Mouse (Mus musculus) heart, embryonic 16.5 days (tissue): ENCODE measurements at regions not wholly inside any gene's neighbourhood (a gene's known extent, or its start where the extent isn't known, plus 50 kb on each side); places are given as distances from the start of the nearest gene placed in this dataset.

ENCODE experiments used
- ATAC-seq: fragments of 200-750 bp; cut with Nextera tagmentation; replicated peaks from 2 replicates; pipeline ENCODE4 v1.8.0; 2017; ENCODE audit warnings: moderate number of reproducible peaks; ENCODE audit not compliant: insufficient read depth, low FRiP score; ENCODE audit errors: extremely low read depth
- H3K27ac ChIP-seq: fragments of 300-500 bp; sonication (generic); 2 replicates; pipeline ENCODE4 v1.5.1; 2014; ENCODE audit warnings: mild to moderate bottlenecking, low read length, control low read depth, moderate library complexity
- H3K27me3 ChIP-seq: fragments of 300-500 bp; sonication (generic); 2 replicates; pipeline ENCODE4 v1.6.1; 2014; ENCODE audit warnings: low read length, mixed read lengths; ENCODE audit not compliant: control insufficient read depth, insufficient read depth
- H3K36me3 ChIP-seq: fragments of 300-500 bp; sonication (generic); 2 replicates; pipeline ENCODE4 v1.6.1; 2014; ENCODE audit not compliant: control insufficient read depth, insufficient read depth
- H3K4me1 ChIP-seq: fragments of 300-500 bp; sonication (generic); 2 replicates; pipeline ENCODE4 v1.6.1; 2014; ENCODE audit warnings: low read length, mixed read lengths; ENCODE audit not compliant: control insufficient read depth, insufficient read depth
- H3K4me2 ChIP-seq: fragments of 300-500 bp; sonication (generic); 2 replicates; pipeline ENCODE4 v1.6.1; 2014; ENCODE audit warnings: low read depth, mild to moderate bottlenecking, control low read depth, low read length
- H3K4me3 ChIP-seq: fragments of 300-500 bp; sonication (generic); 2 replicates; pipeline ENCODE4 v1.5.1; 2014; ENCODE audit warnings: mild to moderate bottlenecking, control low read depth, low read length
- H3K9ac ChIP-seq: fragments of 300-500 bp; sonication (generic); 2 replicates; pipeline ENCODE4 v1.6.1; 2014; ENCODE audit warnings: low read length, control low read depth
- H3K9me3 ChIP-seq: fragments of 300-500 bp; sonication (generic); replicated peaks from 2 replicates; pipeline ENCODE4 v1.6.1; 2016; ENCODE audit warnings: low read length; ENCODE audit not compliant: control insufficient read depth
- WGBS: fragments of 180-500 bp; shearing (Covaris S2); extraction: QIAGEN DNeasy Blood & Tissue Kit; methylation state at CpG from one replicate; pipeline ENCODE4 v1.1.7; 2014; 5-methylcytosine and 5-hydroxymethylcytosine counted together

DNA sequence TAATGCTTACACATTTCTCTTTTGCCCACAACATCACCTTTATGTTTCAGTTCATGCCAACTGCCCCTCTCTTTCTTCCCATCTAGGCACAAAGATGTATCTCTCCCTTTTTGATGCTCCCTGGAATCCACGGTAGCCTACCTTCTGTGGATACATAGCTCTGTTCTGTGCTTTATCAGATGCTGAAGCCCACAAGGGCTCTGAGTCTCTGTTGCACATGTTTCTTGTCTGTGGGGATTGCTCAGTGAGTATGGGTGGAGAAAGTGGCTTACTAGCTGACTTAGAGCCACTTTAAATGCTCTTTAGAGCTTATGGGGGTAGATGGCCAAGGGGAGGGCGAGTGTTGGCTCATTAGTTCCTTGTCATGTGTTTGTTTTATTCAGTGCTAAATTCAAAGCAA lies 289.9 kb upstream of the Fam92a start:
- H3K27ac ChIP-seq: no peak overlapping the region
- no peak overlapping the region for H3K4me2 ChIP-seq
- H3K4me3 ChIP-seq: no peak overlapping the region
- no peaks in the 10 kb centered on the region for H3K36me3 ChIP-seq
- no peaks in the 10 kb centered on the region for H3K9me3 ChIP-seq
- WGBS: 71% methylated on average over 2 of the region's 2 CpGs
- H3K27me3 ChIP-seq: no peaks in the 10 kb centered on the region
- ATAC-seq: no peak
- H3K4me1 ChIP-seq: no peaks in the 10 kb centered on the region
- H3K9ac ChIP-seq: no peak overlapping the region

DNA sequence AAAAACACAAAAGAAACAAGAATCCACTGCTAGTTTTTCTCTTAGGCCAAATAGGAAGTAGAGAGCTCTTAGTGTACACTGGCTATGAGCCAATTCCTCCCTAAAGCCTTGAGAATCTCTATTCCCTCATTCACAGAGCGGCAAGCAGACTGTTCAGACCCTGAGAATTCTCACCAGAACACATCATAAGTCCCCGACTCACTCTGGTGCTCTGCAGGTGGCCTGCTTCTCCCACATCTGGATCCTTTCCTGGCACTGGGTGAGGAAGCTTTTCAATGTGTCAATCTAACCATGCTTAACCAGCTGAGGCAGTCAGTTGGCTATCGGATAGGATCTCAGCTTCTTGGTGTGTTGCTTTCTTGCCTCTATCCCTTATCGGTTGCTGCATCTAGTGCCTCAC lies 289.4 kb upstream of the Fam92a start:
- Histone ChIP-seq H3K9ac (no peak overlapping the region), H3K4me1 (no peaks in the 10 kb centered on the region), H3K9me3 (no peaks in the 10 kb centered on the region), H3K36me3 (no peaks in the 10 kb centered on the region), H3K27me3 (no peaks in the 10 kb centered on the region), H3K4me3 (no peak overlapping the region), H3K27ac (no peak overlapping the region), H3K4me2 (no peak overlapping the region)
- 52% methylated on average over 4 of the region's 4 CpGs for WGBS
- ATAC-seq: no peak

DNA sequence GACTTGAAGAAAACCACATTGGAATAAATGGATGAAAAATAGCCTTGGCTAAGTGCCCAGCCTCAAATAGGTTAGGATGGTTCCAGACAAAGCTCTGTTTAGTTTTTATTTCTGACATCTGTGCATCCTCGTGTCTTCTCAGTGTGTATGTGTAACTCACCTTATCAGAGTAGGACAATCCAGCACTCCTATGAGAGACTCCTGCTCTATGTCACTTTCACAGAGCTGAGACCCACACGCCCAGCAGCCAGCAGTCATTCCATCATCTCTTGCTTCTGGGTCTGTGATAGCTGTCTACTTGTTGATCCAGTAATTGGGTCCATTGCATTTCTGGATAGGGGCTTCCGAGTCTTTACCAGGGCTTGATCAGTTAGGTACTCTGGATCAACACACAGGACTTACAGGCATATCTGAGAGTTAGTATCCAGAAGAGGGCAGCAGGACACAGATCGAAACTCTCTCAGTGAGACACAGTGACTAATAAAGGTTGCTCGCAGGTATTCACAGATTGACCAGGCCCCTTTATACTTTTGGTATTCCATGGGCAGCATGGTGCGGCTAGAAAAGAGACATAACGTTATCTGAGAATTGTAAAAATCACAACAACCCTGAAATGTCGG lies 286.3 kb upstream of the Fam92a start:
- H3K4me3 ChIP-seq: no peak overlapping the region
- no peaks in the 10 kb centered on the region for H3K4me1 ChIP-seq
- no peak for ATAC-seq
- H3K36me3 ChIP-seq: no peaks in the 10 kb centered on the region
- no peak overlapping the region for H3K27ac ChIP-seq
- no peak overlapping the region for H3K4me2 ChIP-seq
- WGBS: 61% methylated on average over 8 of the region's 8 CpGs
- no peaks in the 10 kb centered on the region for H3K9me3 ChIP-seq
- no peak overlapping the region for H3K9ac ChIP-seq
- H3K27me3 ChIP-seq: no peaks in the 10 kb centered on the region

DNA sequence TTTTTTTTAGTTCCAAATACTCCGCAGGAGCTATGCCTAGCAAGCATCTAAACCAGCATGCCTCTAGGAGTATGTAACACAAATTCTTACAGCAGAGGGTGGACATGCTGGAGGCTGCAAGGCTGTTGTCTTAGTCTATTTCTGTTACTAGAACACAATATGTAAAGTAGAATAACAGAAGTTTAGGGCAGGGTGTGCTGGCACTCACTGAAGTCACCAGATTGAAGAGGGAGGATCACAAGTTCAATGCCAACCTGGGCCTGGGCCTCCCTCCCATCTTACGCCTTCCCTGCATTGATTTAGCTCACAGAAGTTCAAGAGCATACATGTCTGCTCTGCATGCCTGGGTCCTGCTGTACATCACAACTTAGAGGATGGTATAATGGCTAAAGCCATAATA lies 280.3 kb upstream of the Fam92a start:
- Histone ChIP-seq H3K4me1 (no peaks in the 10 kb centered on the region), H3K36me3 (no peaks in the 10 kb centered on the region), H3K27me3 (no peaks in the 10 kb centered on the region), H3K9me3 (no peaks in the 10 kb centered on the region), H3K4me3 (no peak overlapping the region), H3K27ac (no peak overlapping the region), H3K9ac (no peak overlapping the region), H3K4me2 (no peak overlapping the region)
- no peak for ATAC-seq
- 81% methylated on average over 2 of the region's 2 CpGs for WGBS

DNA sequence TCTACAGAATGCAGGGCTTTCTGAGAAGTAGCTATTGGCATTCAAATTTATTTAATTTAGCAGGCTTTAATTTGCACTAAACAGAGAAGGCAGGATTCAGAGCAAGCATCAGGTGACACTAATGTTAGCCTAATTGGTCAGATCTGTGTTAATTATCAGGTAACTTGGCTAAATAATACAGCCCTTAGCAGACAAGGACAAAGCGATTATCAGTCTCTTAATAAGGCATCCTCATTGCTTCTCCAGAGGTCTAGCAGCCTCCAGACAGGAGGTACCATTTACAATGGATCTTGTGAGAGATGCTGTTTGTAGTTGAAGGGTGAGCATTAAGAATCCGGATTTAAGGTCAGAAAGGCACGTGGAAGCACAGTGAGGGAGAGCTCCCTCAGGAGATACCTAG lies 253.7 kb upstream of the Fam92a start:
- Histone ChIP-seq H3K4me3 (no peak overlapping the region), H3K36me3 (no peaks in the 10 kb centered on the region), H3K4me2 (no peak overlapping the region), H3K9me3 (no peaks in the 10 kb centered on the region), H3K4me1 (no peaks in the 10 kb centered on the region), H3K27ac (no peak overlapping the region), H3K27me3 (no peaks in the 10 kb centered on the region), H3K9ac (no peak overlapping the region)
- ATAC-seq: no peak
- WGBS: 56% methylated on average over 3 of the region's 3 CpGs

DNA sequence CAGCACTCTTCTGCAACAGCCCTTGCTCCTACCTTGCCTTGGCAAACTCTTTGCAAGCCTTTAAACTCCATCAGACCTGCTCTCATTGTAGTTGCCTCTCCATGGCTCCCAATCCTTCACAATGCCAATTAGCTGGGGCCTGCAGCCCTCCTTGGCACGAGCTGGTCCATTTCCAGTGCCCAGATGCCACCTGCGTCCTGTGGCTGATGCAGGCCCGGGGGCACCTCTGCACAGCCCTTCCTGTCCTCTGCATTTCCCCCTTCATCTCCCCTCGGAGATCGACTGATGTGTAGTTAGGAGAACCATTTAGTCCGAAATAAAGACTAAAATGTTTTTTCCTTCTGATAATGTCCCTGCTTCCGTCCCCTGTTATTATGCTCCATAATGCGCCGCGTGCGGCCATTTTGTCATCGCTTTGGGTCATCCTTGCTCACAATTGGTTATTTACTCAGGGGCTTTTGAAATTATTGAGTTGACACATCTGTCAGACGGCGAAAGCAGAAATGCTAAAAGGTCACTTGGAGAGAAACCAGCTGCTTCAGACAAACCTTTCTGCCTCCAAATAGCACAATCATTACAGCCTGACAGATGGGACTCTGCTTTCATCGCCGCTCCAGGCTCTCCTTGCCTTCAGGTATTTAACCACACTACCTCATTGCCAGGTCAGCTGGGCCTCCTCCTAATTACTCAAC lies 250.0 kb upstream of the Fam92a start:
- Histone ChIP-seq H3K9ac (no peak overlapping the region), H3K4me3 (no peak overlapping the region), H3K36me3 (no peaks in the 10 kb centered on the region), H3K27me3 (no peaks in the 10 kb centered on the region), H3K9me3 (no peaks in the 10 kb centered on the region), H3K4me2 (no peak overlapping the region), H3K27ac (no peak overlapping the region), H3K4me1 (no peaks in the 10 kb centered on the region)
- WGBS: 78% methylated on average over 16 of the region's 16 CpGs
- no peak for ATAC-seq

DNA sequence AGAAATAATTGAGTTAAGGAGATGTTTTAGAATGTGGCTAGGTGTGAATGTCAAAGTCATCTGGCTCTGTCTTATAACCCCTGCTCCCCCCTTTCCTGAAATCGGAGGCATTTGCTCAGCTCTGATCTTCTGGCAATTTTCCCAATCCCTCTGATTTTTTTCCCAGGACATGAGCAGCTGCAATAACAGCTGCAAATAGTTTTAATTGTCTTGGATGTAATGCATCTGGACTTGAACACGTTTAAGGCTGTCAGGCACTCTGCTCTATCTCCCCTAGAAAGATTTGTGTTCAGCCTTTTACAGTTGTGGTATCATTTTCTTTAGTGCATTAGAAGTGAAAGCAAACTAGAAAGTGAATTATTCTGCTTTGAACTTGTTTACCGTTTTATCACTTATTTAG lies 246.3 kb upstream of the Fam92a start:
- Histone ChIP-seq H3K9ac (no peak overlapping the region), H3K4me2 (no peak overlapping the region), H3K27ac (no peak overlapping the region), H3K4me1 (no peaks in the 10 kb centered on the region), H3K27me3 (no peaks in the 10 kb centered on the region), H3K4me3 (no peak overlapping the region), H3K9me3 (no peaks in the 10 kb centered on the region), H3K36me3 (no peaks in the 10 kb centered on the region)
- no peak for ATAC-seq
- 39% methylated on average over 3 of the region's 3 CpGs for WGBS

DNA sequence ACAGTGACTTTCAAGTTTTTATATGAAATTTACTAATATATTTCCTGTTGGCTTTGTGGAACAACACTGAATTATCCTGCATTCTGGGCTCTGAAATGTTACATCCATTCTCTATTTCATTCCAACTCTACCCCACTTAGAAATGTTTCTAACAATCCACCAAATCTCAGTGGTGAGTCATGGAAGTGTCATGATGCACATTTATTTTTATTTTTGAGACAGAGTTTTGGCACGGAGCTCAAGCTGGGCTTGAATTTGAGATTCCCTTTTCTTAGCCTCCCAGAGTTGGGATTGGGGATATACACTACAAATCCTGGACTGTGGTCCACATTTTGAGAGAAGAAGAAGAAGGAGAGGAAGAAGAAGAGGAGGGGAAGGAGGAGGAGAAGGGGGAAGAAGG lies 223.5 kb upstream of the Fam92a start:
- whole genome bisulfite sequencing: 67% methylated on average over 1 of the region's 1 CpGs
- Histone ChIP-seq H3K4me2 (no peak overlapping the region), H3K9me3 (no peaks in the 10 kb centered on the region), H3K27ac (no peak overlapping the region), H3K36me3 (no peaks in the 10 kb centered on the region), H3K9ac (no peak overlapping the region), H3K27me3 (no peaks in the 10 kb centered on the region), H3K4me3 (no peak overlapping the region), H3K4me1 (no peaks in the 10 kb centered on the region)
- no peak for ATAC-seq

DNA sequence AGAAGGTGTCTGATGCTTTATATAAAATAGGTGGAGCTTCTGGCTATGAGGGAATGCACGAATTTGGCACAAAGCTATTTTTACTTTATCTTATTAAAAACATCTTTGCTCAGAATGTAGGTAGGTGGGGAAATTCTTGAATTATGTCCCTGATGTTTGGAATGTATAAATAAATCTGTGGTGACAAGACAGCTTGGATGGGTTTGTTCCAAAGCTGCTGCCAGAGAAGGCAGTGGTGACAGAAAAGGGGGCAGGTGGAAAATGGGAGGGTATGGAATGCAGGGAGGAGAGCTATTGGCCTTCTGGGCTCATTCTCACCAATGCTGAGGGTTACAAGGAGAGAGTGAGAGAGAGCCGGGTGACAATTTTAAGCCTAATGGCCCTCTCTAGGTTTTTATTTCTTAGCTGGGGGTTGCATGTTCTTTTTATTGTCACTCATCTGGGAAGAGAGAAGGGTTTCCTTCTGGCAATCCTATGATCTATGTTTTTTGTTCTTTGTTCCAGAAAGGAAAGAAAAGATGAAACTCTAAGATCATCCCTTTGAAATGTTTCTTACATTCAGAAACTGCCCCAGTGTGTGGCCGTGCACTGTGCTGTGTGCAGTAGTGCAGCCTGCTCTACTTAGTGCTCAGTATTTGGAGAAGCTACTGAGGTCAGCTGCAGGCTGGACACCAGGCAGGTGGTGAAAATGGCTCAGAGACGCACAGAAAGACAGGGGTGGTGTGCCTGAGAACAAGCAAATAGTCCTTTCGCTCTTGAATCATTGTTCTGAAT lies 205.2 kb upstream of the Fam92a start:
- no peak overlapping the region for H3K4me3 ChIP-seq
- no peak overlapping the region for H3K9ac ChIP-seq
- H3K9me3 ChIP-seq: no peaks in the 10 kb centered on the region
- no peak overlapping the region for H3K27ac ChIP-seq
- no peaks in the 10 kb centered on the region for H3K4me1 ChIP-seq
- no peaks in the 10 kb centered on the region for H3K36me3 ChIP-seq
- WGBS: 75% methylated on average over 5 of the region's 5 CpGs
- H3K4me2 ChIP-seq: no peak overlapping the region
- H3K27me3 ChIP-seq: no peaks in the 10 kb centered on the region
- no peak for ATAC-seq
